Mouse (Mus musculus): ENCODE results near the gene Bhmt.

- TF ChIP-seq CTCF (IDR thresholded peaks at IDR 0.05; ENCODE audit: extremely low read depth, insufficient read length, insufficient replicate concordance, low read depth, low read length) (no peak), POLR2A (IDR thresholded peaks at IDR 0.05; ENCODE audit: low read depth, low read length) (no peak)
Observed at GRCm38 (mm10) chr13:93657941-93658340, 20.2 kb upstream of the Bhmt start.

Data from small intestine, adult 2 months (tissue).